Mouse (Mus musculus) layer of hippocampus, adult 9-11 months (tissue): ENCODE measurements around the gene Hrh2.
A peak's percentile ranks its signal among the peaks of the same experiment; 100 is the strongest.

Experiments used
- DNase-seq: peaks from one replicate; pipeline ENCODE4 v3.0.0; 2022

The Hrh2 gene

DNA sequence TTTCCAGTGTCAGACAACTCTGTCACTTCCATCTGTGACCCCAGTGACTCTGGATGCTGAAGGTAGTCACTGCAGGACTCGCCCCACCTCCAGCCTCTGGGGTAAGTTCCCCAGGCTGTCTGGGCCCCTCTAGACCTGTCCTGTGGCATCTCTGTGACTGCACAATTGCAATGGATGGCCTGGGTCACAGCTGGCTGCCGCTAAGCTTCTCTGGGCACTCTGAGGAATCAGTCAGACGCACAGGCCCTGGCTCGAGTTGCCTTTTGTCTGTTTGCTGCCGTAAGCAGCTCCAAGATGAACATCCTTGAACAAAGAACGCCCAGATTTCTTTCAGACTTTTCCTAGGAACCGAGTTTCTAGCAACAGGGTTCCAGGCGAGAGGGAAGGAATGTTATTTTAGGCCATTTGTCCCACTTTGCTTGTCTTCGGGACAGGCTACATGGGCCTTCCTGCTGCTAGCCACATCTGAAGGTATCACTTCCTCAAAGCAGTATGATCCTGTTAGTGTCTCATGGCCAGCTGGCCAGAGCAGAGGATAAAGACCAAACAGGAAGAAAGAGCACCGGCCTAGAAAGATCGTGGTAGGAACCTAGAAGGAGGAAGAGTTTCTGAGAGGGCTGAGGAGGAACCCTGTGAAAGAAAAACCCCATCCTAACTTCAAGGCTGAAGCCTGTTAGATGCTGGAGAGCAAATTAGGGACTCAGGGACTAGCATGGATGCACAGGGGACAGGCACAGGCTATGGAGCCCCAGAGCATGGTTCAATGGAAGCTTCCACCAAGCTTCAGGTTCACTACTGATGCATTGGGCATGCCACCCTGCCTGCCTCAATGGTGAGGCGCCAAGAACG lies 31.2 kb downstream of the Hrh2 start:
- peak; percentile 63 for DNase-seq

DNA sequence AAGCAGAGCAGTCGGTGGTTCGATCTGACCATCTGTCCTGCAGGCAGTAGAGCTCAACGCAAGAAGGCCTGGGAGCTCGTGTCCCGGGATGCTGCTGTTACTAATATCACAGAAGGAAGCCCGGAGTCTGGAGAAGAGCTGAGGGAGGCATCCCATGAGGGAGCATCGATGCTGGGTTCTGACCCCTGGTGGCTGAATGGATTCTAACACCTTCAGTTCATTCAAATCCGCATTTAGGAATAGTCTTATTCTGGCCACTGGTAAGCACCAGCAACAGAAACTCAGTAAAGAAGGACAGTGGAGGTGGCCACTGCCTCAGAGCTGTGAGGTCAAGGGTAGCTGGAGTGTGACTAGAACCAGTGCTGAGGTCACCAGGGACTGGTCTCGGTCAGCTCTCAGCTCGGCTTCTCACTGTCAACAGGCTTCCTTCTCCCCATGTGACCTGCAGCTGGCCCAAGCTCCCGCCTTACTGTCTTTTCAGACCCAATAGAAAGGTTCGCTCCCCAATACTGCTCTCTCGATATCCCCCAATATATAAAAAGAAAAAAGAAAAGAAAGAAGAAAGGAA lies 36.1 kb downstream of the Hrh2 start:
- peak; percentile 65 for DNase-seq

DNA sequence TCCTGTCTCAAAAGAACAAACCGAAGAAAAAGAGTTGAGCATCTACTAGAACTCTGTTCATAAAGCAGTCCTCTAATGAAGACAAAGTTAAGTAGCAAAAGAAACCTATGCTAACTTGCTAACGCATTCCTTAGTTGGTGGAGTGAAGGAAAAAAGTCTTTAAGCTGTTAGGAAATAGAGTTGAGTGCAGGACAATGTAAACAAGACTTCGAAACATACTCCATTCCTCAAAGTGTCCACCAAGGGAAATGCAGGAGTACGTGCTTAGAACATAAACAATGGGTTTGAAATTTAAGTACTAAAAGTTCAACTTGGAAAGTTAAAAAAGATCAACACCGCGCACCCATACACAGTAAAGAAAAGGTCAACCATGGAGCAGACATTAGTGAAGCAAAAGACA lies 38.2 kb downstream of the Hrh2 start:
- DNase-seq: no peak

DNA sequence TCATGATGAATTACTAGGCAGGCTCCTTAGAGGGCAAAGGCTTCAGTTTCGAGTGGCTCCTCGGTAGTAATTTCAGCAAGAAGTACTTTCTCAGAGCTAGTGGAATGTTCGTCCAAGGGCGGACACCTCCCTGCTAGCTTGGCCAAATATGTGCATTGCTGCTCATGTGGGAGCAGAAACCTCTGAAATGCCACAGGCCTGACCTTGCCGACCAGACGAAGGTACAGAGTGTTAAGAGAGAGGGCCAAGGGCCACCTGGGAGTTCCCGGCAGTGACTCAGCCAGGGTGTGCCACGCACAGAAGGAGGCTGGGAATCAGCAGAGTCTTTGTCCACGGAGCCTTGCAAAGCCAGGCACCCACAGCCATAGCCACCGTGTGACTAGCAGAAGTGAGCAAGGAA lies 39.9 kb downstream of the Hrh2 start:
- no peak for DNase-seq

DNA sequence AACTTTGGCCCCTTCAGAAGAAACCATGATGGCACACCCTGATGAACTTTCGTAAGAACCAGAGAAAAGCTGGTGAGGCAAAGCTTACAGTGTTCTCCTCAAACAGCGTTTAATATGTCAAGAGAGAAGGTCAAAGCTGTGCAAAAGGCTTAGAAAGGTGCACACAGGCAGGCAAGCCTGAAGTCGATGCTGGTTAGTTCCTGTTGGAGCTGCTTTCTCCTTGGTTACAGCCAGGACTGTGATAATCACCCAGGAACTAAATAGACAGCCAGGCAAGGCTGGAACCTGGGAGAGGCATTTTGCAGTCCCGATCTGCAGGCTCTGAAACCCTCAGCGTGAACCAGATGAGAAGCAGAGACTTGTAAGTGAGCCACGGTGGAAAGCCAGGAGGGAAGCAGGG lies 45.6 kb downstream of the Hrh2 start:
- DNase-seq: no peak

DNA sequence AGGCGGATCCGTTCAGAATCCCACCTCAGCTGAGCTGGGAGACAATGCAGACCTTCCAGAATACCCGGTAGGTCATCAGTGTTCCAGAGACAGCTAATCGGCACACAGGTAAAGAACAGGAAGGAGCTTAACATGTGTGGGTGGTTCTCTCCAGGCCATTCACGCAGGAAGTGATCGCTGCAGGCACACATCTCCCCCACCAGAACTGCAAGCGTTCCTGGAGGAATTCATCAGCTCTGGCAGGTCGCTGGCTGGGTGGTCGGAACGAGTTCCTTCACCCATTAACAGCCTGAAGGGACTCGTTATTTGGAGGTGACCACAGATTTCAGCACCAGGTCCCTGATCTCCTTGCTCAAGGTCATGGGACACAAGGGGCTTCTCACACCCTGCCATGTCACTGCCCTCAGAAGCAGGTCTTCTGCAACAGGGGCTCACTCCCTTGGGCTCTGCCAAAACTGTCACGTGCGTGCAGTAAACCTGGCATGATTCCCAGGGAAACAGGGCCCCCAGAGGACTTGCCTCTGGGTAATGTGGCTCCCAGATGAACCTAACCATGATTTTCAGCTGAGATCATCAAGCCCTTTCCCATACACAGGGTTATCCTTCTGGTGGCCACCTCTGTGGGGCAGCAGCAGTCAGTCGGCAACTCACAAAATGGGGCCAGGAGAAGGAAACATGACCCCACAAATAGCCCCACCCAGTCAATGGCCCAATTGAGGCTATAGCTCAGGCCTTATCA lies 46.8 kb downstream of the Hrh2 start:
- DNase-seq: no peak

DNA sequence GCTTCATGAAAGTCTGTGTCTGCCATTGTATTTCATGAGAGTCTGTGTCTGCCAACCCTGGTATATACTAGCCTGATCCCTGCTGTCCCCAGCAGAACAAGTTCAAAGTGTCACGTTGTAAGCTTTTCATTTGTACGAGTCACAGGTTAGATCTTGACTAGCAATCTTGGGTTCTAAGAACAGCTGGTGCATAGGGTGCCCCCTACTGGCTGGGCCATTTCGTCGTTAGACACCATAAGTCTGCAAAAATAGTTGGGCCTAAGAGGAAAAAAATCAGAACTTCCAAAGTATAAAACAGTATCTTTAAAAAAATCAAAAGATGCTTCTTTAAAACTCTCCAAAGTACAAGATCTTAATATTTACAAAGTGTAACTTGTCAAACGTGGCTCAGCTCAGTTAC lies 50.5 kb downstream of the Hrh2 start:
- no peak for DNase-seq

DNA sequence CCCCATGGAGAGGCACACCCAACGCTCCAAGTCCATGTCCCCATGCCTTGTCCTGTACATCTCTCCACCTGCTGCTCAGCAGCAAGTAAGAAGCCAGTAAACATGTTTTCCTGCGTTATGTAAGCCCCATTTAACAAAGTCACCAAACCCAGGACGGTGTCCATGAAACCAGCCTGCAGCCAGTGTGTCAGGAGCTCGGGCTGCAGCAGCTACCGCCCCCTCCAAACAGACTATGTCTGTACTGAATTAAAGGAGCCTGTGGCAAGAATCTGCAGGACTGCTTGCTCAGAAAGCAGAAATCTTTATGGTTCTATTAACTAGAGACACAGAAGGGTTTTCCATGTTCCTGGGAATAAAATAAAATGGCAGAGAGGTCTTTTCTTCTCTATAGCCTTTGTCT lies 53.3 kb downstream of the Hrh2 start:
- DNase-seq: no peak

DNA sequence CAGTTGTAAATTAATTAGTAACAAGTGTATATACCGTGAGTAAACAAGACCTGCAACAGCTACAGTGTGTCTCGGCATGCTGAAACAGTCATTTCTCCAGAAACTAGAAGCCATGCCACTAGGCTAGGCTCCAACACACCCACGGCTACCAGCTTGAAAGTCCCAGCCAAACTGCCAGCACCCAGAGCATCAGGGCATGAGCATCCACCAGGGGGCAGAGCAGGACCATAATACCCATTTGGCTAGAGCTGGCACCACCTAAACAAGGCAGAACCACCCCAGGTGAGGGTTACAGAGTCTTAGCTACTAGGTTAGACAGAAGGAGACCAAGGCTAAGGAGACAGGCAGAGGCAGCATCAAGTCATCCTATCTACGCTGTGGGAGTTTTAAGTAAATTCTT lies 55.6 kb downstream of the Hrh2 start:
- DNase-seq: peak; percentile 90

DNA sequence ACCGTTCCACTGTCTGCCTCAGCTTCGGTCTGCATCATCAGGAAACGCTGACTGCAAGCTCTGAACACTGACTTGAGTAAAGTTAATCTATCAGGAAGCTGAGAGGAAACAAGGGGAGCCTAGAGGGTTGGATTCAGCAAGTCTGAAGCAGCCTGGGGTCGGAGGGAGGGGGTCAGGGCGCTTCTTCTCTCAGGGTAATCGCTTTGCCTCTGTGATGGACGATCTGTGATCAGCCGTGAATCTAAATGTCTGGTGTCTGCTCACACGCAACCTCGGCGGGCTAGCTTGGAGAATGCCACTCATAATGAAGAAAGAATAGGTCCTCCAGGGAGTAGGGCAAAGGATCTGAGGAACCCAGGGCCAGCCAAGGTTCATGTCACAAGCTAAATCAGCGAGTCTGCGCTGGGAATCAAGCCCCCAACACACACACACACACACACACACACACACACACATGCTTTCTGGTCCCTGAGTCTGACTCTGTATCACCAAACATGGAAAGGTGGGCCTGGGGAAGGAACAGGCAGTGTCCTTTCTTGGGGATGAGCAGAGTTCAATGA lies 56.6 kb downstream of the Hrh2 start:
- no peak for DNase-seq

DNA sequence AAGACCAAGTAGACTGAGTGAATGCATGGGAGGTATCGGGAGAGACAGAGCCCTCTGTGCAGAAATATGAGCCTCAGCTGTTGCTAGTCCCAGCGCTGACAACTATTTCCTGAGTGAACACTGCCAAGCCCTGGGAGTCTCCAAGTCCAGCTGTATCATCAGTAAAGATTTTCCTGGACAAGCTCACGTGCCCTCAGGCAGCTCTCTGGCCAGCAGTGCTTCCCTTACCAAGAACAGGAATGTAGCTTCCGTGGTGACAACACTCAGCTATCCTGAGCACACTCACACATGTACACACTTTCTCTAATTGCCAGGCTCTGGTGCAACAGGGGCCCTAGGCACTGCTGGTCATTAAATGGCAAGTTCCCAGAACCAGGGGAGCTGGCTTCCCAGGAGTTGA lies 57.1 kb downstream of the Hrh2 start:
- DNase-seq: no peak

DNA sequence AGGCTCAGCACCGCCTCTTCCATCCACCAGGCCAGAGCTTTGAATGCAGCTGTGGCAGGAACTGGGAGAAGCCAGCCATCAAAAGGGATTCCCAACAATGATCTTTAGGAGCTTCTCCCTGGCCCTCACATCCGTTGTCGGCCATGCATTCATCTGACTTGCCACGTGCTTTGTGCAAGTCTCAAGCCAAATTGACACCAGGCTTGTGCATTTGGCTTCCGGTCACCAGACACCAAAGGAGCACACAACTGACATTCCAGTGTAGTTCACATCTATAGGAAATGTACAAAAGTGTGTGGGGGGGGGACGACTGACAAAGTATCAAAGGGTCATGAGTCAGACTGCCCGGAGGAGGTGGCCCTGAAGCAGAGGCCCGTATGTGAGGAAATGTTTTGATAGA lies 58.4 kb downstream of the Hrh2 start:
- DNase-seq: no peak

DNA sequence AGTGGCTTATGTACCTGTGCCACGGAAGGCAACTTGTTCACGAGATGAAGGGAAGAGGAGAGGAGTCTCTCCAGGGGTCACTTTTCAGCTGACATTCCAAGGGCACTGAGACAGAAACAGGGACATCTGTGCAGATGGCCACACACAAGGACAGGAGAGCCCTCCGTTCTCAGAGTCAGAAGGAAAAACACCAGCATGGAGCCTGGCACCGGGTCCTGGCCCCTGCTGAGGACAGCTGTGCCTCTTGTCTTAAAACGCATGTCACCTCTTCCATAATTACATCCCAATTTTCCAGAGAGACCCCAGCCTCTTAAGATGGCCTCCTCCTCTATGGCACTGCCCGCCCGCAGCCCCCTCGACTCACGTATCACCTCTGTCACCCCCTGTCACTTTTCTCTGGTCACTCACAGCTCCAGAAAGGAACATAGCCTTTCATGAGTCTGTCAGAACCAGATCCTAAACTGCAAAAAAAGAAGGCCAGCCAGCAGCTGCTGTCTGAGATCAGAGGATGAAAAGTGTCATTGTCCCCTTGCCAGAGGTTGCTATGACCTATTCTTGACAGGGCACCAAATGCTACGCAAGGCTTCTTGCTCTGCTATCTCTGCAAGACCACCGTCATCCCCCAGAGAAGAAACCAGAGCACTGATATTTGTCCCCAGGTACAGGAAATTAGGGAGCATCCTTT lies 59.8 kb downstream of the Hrh2 start:
- no peak for DNase-seq

DNA sequence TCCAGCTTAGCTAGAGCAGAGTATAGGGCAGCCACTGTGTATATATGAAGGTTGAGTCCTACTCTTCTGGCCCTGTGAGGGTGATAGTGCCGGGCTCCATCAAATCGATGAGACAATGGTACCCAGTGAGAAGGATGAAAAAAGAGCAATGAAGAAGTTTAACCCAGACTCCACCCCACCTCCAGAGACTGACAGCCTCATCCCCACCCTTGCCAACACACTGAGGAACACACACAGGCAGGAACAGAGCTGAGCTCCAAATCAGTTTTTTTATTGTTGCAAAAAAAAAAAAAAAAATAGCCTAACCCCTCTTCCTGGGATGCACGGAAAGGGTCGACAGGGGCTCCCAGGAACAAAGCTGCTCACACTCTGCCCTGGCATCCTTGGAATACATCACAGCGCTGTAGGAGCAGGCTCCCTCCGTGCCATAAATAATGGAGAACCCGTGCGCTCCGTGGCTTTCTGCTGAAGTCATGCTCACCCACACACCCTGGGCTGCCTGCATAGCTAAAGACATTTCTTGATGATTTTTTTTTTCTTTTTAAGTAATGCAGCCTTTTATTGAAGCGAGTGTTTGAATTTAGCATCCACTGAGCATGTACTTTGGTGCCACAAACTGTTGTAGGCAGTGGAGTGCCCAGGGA lies 65.8 kb downstream of the Hrh2 start:
- peak; percentile 61 for DNase-seq

DNA sequence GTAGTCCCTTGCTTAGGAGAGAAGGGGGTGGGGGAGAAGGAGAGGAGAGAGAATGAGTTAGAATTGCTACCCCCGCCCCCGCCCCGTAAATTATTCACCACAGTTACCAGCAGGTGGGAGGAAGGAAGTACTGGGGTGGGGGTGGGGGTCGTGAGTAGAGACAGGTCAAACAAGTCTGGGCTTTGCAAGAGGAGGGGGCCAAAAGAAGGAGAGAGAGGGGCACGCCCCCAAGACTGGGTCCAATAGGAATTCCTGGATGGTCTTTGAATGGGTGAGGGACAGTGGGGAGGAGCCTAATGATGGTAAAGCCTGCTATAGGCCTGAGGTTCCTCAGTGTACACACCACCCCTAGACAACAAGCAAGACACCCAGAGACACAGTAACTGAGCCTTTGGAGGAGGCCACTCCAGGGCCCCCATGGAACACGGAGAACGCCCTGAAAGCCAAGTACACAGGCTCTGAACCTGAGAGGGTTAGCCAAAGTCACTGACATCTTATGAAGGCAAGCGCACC lies 66.4 kb downstream of the Hrh2 start:
- no peak for DNase-seq

DNA sequence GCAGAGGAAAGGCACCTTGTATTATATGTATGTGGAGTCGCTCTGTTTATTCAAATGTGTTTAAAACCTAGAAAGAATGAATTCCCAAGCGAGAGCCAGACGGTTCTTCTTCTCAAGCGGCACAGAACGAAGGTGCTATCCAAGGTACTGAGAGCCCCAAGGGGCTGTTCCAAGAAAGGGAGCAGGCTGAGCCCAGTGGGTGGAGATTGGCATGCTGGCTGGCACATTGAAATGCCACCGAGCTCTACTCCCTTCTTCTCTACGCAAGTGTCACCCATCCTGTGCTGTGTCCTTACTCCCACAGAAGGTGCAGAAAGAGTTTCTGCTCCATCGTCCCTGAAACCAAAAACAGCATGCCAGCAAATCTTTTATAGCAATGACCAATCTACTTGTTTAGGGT lies 68.4 kb downstream of the Hrh2 start:
- peak; percentile 67 for DNase-seq

DNA sequence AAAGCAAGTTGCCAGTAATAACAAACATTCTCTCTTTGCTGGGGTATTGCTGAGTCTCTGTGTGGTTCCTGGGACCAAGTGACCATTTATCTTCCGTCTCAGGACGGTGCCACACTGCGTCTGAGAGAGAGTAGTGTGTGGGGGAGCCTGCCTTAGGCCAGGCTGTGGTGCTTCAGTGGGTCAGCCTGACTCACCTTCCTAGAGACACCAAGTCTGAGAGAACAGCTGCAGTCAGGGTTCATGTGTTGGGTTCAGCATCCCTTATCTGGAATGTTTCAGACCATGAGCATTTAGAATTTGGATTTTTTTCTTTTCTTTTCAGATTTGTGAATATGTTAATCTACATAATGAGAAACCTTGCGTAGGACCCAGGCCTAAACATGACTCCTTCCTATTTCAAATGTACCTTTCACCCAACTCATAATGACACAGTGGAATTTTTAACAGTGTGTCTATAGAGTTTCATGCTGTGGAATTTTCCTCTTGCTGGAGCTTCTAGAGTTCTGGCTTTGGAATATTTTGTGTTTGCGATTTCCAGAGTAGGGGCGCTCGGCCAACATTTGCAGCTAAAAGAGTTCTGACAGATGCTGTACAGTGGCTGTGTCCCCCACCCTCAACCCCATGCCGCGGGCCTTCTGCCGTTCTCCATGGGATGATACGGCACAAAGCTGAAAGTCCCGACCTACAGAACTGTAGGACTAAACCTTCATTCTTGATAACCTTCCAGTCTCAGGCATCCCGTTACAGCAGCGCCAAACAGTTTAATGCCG lies 71.0 kb downstream of the Hrh2 start:
- peak; percentile 42 for DNase-seq

DNA sequence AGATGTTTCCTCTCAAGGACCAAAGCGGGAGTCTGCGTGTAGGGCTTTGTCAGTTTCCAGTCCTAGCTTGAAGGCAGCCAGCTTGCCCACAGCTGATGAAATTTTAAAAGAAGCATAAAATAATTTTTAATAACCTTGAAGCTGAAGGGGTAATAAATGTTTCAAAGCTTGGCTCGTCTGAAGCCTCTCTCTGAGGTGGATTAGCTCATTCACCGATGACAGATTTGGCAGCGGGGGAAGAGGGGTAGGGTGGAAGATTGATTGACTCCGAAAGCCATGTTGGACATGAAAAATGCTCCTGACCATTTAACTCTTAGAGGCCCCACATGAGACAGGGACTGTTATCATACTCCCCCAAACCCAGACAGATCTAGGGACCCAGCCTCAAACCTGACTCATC lies 71.7 kb downstream of the Hrh2 start:
- DNase-seq: no peak

DNA sequence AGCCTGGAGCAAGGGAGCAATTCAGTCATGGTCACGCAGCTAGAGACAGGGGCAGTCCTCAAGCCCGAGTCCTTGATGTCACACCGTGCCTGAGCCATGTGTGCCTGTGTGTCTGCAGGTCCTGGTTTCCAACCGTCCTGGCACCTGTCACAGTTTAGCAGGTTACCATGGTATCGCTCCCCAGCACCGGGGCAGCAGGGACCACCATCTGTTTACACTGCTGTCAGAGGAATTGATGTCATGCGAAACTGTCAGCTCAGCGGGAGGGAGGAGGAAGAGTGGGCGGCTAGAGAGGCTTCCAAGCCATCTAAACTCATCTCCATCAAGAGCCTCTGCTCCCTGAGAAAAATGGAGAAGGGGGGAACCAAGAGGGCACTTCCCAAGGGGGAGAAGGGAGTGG lies 74.5 kb downstream of the Hrh2 start:
- DNase-seq: peak; percentile 92

DNA sequence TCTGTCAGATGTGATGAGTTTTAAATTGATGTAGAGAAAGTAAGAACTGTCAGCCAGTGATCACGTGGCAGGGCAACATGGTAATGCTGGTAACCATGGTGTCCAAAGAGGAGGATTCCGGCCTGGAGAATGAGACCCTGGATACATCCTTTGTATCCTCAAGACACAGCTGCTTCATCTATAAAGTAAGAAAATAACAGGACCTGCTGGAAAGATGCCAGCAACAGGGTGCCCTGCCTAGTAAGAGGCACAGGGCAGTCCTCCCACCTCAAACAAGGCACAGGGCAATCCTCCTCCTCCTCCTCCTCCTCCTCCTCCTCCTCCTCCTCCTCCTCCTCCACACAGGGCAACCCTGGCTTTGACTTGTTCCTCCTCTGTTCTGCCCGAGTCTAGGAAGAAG lies 77.2 kb downstream of the Hrh2 start:
- DNase-seq: no peak

DNA sequence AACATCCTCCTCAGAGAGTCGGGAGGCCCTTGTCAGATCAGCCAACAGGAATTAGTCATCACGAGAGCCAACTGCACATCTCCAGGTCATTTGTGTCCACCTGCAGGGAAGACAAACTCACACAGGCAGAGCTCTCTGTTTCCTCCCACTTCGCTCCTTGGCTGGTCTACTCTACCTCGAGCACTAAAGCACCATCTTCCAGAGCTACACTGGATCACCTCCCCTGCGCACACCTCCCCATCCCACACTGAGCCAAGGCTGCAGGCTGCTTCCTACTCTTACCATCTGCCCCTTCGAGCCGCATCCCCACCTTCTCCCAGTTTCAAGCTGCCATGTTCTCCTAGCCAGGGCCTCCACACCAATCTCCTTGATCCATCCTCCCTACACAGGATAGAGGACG lies 77.7 kb downstream of the Hrh2 start:
- peak; percentile 78 for DNase-seq

DNA sequence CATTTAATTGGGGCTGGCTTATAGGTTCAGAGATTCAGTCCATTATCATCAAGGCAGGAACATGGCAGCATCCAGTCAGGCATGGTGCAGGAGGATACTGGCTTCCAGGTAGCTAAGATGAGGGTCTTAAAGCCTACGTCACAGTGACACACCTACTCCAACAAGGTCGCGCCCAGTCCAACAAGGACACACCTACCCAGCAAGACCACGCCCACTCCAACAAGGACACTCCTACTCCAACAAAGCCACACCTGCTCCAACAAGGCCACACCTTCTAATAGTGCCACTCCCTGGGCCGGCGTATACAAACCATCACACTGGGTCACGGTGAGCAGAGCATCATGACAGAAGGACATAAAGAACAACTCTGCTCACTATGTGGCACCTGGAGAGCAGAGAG lies 80.1 kb downstream of the Hrh2 start:
- no peak for DNase-seq
